Comparison of ENCODE assay signal across 10 mouse cellular contexts in the genomic region with DNA sequence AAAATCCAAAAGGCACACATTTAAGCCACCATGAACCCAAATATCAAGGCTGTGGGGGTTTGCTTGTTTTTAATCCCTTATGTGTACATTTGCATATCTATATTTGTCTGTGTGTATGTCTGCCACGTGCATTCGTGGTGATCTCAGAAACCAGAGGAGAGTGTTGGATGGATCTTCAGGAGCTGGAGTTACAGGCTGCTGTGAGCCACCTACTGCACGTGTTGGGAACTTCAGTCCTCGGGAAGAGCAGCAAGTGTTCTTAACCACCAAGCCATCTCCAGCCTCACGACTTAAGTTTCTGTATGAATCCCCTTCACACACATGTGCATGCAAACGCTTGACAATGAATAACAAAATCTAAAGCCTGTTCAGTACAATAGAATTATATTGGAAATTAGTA. TPM values are rescaled to one million over a fixed set of nuclear protein-coding genes. Genes with fewer than 3 reads are reported as not detected.
DNase-seq lines count a peak whose midpoint lies in the region; ATAC-seq and TF ChIP-seq lines count a peak whose summit lies in the region.
"Had no signal": no experiment of that assay in that cellular context is flagged by ENCODE, and none has a peak within 500 bp of the region (broad histone marks: within the 10 kb centered on the region; RNA-seq: fewer than 3 reads in every experiment).

No protein-coding gene starts in this region.

- no peak overlapping the region for H3K9ac ChIP-seq in hindbrain, embryonic 11.5 days (ENCODE audit: low read depth, low read length)
- no peak overlapping the region for H3K9ac ChIP-seq in hindbrain, embryonic 12.5 days
- H3K9ac ChIP-seq: heart, embryonic 13.5 days had no signal

- no peak overlapping the region for H3K27ac ChIP-seq in hindbrain, embryonic 11.5 days (ENCODE audit: low read depth, low read length)
- H3K27ac ChIP-seq in hindbrain, embryonic 12.5 days: no peak overlapping the region
- no peak overlapping the region for H3K27ac ChIP-seq in bone marrow, adult 2 months (ENCODE audit: control insufficient read depth, insufficient read depth, low read depth, low read length, poor library complexity)
- H3K27ac ChIP-seq: heart, embryonic 13.5 days; macrophage had no signal

- 25% methylated on average over 6 of the region's 6 CpGs for WGBS in hindbrain, embryonic 11.5 days
- WGBS in hindbrain, embryonic 12.5 days: 18% methylated on average over 6 of the region's 6 CpGs
- WGBS in bone marrow, adult 2 months: 10% methylated on average over 6 of the region's 6 CpGs

- H3K27me3 ChIP-seq in hindbrain, embryonic 11.5 days (ENCODE audit: control insufficient read depth, insufficient read depth, low read length): no peaks in the 10 kb centered on the region
- H3K27me3 ChIP-seq in hindbrain, embryonic 12.5 days: 0 out of 2 replicates have a peak, but pooled peaks cover 6% of the 10 kb centered on the region
- H3K27me3 ChIP-seq: heart, embryonic 13.5 days had no signal

- H3K9me3 ChIP-seq in hindbrain, embryonic 11.5 days (ENCODE audit: control insufficient read depth, low read length): no peaks in the 10 kb centered on the region
- no peaks in the 10 kb centered on the region for H3K9me3 ChIP-seq in hindbrain, embryonic 12.5 days (replicated peaks)
- H3K9me3 ChIP-seq: heart, embryonic 13.5 days had no signal

- H3K4me1 ChIP-seq in hindbrain, embryonic 11.5 days (replicated peaks; ENCODE audit: control insufficient read depth, insufficient read depth, low read length): no peaks in the 10 kb centered on the region
- no peaks in the 10 kb centered on the region for H3K4me1 ChIP-seq in hindbrain, embryonic 12.5 days
- no peaks in the 10 kb centered on the region for H3K4me1 ChIP-seq in bone marrow, adult 2 months (ENCODE audit: control insufficient read depth, insufficient read depth, low read length)

- no peak overlapping the region for H3K4me2 ChIP-seq in hindbrain, embryonic 11.5 days (replicated peaks; ENCODE audit: low read depth, low read length)
- H3K4me2 ChIP-seq in hindbrain, embryonic 12.5 days (replicated peaks): no peak overlapping the region
- H3K4me2 ChIP-seq: heart, embryonic 13.5 days had no signal

- DNase-seq in hindbrain, embryonic 11.5 days (ENCODE audit: low spot score): peak; percentile 42
- DNase-seq in A20 (ENCODE audit: low read depth, low spot score): peak; percentile 38
- DNase-seq in left cerebral cortex, adult 18-20 months (ENCODE audit: low spot score in 2 of 2): peak; percentile 61 to 68
- DNase-seq in right cerebral cortex, postnatal 4 days: peak; percentile 42
- no peak for DNase-seq in ovary, postnatal 36 days (ENCODE audit: low spot score)
- DNase-seq in gastrocnemius, postnatal 10 days: no peak

- no peak overlapping the region for H3K4me3 ChIP-seq in hindbrain, embryonic 11.5 days (ENCODE audit: low read depth, low read length)
- no peak overlapping the region for H3K4me3 ChIP-seq in hindbrain, embryonic 12.5 days
- H3K4me3 ChIP-seq in bone marrow, adult 2 months (replicated peaks; ENCODE audit: control insufficient read depth, low read depth, low read length): no peak overlapping the region
- H3K4me3 ChIP-seq: heart, embryonic 13.5 days had no signal

- no peak for ATAC-seq in hindbrain, embryonic 11.5 days (ENCODE audit: low FRiP score)
- no peak for ATAC-seq in hindbrain, embryonic 12.5 days (ENCODE audit: low FRiP score)

- no peaks in the 10 kb centered on the region for H3K36me3 ChIP-seq in hindbrain, embryonic 11.5 days (ENCODE audit: control insufficient read depth, insufficient read depth, low read length)
- H3K36me3 ChIP-seq in hindbrain, embryonic 12.5 days: no peaks in the 10 kb centered on the region

- peak; percentile 46 for TF ChIP-seq CTCF in bone marrow, adult 2 months (IDR thresholded peaks at IDR 0.05; ENCODE audit: control insufficient read depth, insufficient read depth, low read length)

- TF ChIP-seq POLR2A in bone marrow, adult 2 months (IDR thresholded peaks at IDR 0.05; ENCODE audit: borderline replicate concordance, control insufficient read depth, low read depth, low read length): no peak

RNA-seq across cellular contexts. Expression of a gene that starts 7.9 kb away (rescaled TPM):
- not detected in 2 replicates for polyA plus RNA-seq in hindbrain, embryonic 11.5 days (2014; fragmentation: Nextera tagmentation; extraction: Ambion mirVana)
- polyA plus RNA-seq in hindbrain, embryonic 12.5 days (2016; fragmentation: Nextera tagmentation; extraction: Ambion mirVana): not detected in 2 replicates
- not detected in 2 replicates for polyA plus RNA-seq in bone marrow, adult 2 months (2011; ENCODE audit: insufficient read depth, insufficient read length, low replicate concordance, missing spikeins)
- total RNA-seq in left cerebral cortex, adult 18-20 months (2021): not detected
- not detected for total RNA-seq in gastrocnemius, postnatal 10 days (2021)
- polyA plus RNA-seq: heart, embryonic 13.5 days; macrophage had no signal

RNA-seq across cellular contexts. Expression of a gene that starts 45.4 kb away (rescaled TPM):
- polyA plus RNA-seq in hindbrain, embryonic 11.5 days (2014; fragmentation: Nextera tagmentation; extraction: Ambion mirVana): 1.4 and 1.5 TPM in 2 replicates
- 1.9 and 2.7 TPM in 2 replicates for polyA plus RNA-seq in hindbrain, embryonic 12.5 days (2016; fragmentation: Nextera tagmentation; extraction: Ambion mirVana)
- 8.4 TPM in 1 of 2 replicates, not detected in the other for polyA plus RNA-seq in bone marrow, adult 2 months (2011; ENCODE audit: insufficient read depth, insufficient read length, low replicate concordance, missing spikeins)
- 1 to 10 TPM in 1 of 2 experiments, under 1 TPM in 1; 0.91 to 3.1 TPM for total RNA-seq in left cerebral cortex, adult 18-20 months (2021)
- total RNA-seq in gastrocnemius, postnatal 10 days (2021): 10 to 100 TPM in 1 of 2 experiments, 1 to 10 TPM in 1; 5.0 to 13.4 TPM

Comparison
In these comparisons a context has a peak if more than half of its experiments do, and no peak if none do; other contexts are left out.
1. DNase-seq: peak in hindbrain, embryonic 11.5 days (single experiment), A20 (single experiment), left cerebral cortex, adult 18-20 months (2 of 2) and right cerebral cortex, postnatal 4 days (single experiment); none in ovary, postnatal 36 days (single experiment) and gastrocnemius, postnatal 10 days (single experiment).